Mouse (Mus musculus) B cell, adult 67 days (primary cell): ENCODE data around the gene Pla2g4b. TPM values are rescaled to one million over a fixed set of nuclear protein-coding genes. Genes with fewer than 3 reads are reported as not detected.

ENCODE experiments used
- total RNA-seq, 2 experiments: library from RNA; stranded (reverse); gene quantifications; 4 replicates each; pipeline ENCODE4 v1.2.4; 2023

The Pla2g4b gene
- total RNA-seq = 10 to 100 TPM in 1 of 2 experiments, 1 to 10 TPM in 1; 6.1 to 13.3 TPM

DNA sequence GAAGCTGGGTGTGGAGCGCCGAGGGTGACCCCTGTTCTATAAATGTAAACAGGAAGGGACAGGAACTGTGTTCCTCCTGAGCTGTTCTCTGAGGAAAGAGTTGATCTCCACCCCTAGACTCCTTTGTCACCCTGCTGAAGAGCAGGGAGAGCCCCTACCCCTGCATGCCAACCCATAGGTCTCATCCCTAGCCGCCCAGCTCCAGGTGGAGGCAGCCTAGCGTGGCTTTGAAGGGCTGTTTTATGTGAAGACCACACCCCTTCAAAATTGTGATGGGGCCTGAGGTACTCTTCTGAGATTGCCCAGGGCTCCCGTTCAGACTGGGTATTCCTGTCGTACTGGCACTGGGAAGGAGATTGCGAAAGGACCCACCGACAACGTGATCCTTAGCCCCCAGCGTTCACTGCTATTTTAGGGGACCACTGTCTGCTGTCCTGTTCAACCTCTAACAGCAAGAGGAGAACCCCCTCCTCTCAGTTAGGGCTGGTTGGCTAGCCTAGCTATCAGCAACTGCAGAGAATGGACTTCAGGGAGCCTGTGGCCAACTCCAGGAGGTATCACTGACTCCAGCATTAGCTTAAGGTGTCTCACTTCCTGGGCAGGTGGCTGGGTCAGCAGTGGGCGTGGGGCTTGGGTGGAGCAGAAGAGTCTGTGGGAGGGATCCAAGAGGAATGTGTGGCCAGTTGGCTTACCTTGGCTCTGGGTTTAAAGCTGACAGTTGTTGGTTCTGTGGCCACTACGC lies at the start of gene Pla2g4b:
Gene Pla2g4b, plus strand, starts transcription at position 692 of the 742 bp plus-strand sequence.

DNA sequence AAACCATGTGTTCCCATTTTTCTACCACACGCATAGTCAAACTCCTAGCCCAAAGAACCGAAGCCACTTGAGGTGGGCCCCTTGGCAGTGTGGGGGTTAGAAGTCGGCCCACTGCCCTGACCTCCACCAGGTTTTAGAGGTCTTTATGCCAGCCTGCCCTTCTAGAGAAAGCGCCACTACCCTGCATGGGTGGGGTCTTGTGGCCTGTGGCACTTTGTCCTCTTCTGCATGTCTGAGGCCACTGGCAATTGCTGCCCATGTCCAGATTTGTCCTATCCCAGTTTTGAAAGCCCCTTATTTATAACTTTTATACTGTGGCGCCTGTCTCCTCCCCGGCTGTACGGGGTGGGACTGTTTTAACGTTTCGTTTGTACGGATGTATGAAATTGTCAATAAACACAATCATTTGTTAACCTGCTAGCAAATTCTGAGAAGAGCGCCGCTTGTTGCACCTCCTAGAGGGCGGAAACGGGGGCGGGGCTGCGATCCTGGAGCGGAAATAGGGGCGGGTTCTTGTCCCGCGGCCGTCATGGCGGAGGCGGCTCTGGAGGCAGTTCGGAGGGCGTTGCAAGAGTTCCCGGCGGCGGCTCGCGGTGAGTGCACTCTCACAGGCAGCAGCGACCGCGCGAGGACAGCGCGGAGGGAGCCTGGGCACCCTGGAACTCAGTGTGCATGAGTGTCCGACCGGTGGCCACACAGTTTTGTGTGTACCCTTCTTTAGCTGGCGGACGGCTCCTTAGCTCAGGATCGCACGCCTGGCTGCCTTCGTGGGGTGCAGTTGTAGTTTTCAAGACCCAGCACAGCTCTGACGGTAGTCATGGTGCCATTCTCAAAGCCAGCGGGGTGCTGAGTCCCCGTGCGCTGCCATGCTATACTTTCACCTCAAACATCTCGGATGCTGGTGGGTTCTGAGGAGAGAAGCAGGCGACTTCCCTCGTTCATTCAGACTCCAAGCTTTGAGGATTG lies 6.0 kb upstream of the Pla2g4b start, which contains the start of the genes Jmjd7 and Gm28042:
Gene Jmjd7, plus strand, starts transcription at position 500 of the 966 bp plus-strand sequence.
Gene Gm28042, plus strand, starts transcription at position 510 of the 966 bp plus-strand sequence.

Other genes with a start within 250 kb of the Pla2g4b start
- gene Rpap1, start 245.9 kb upstream of the Pla2g4b start, total RNA-seq = 10 to 100 TPM; 32.2 to 34.8 TPM
- not detected for gene Tyro3, start 235.7 kb upstream of the Pla2g4b start, total RNA-seq
- gene Mga, start 136.2 kb upstream of the Pla2g4b start, total RNA-seq = 100 to 1,000 TPM; 132 to 136 TPM
- 10 to 100 TPM; 13.9 to 14.4 TPM for gene Mapkbp1, start 60.7 kb upstream of the Pla2g4b start, total RNA-seq
- 10 to 100 TPM; 13.1 to 22.6 TPM for gene Jmjd7, start 5.9 kb upstream of the Pla2g4b start, total RNA-seq
- gene Gm28042, start 5.9 kb upstream of the Pla2g4b start, total RNA-seq = 1 to 10 TPM; 4.6 to 6.3 TPM
- gene Ehd4, start 121.2 kb downstream of the Pla2g4b start, total RNA-seq = 100 to 1,000 TPM in 1 of 2 experiments, 10 to 100 TPM in 1; 83.5 to 111 TPM
- gene Pla2g4e, start 211.9 kb downstream of the Pla2g4b start, total RNA-seq = not detected